Mouse (Mus musculus) cerebellum, adult 2 months (tissue): ENCODE results near the gene Alox5ap. TPM values are rescaled to one million over a fixed set of nuclear protein-coding genes. Genes with fewer than 3 reads are reported as not detected.

ENCODE experiments used
- DNase-seq, 2 experiments: peaks; one replicate each; pipeline ENCODE4 v3.0.0; 2021
- H3K27ac ChIP-seq: fragments of 200-500 bp; 2 replicates; pipeline ENCODE4 v1.5.1; 2012; ENCODE audit warnings: low read length, control low read depth, inconsistent platforms; ENCODE audit not compliant: insufficient read depth
- H3K27me3 ChIP-seq: fragments of 200-500 bp; 2 replicates; pipeline ENCODE4 v1.6.1; 2012; ENCODE audit warnings: inconsistent platforms, mild to moderate bottlenecking, low read length, moderate library complexity; ENCODE audit not compliant: control insufficient read depth, insufficient read depth
- H3K4me1 ChIP-seq: fragments of 200-500 bp; 2 replicates; pipeline ENCODE4 v1.6.1; 2011; ENCODE audit warnings: low read length; ENCODE audit not compliant: control insufficient read depth, insufficient read depth
- H3K4me3 ChIP-seq: fragments of 200-500 bp; replicated peaks from 2 replicates; pipeline ENCODE3; 2011; ENCODE audit warnings: mild to moderate bottlenecking, low read depth, low read length, control low read depth; ENCODE audit not compliant: insufficient read depth
- CTCF ChIP-seq: fragments of 200-500 bp; IDR thresholded peaks from 2 replicates; pipeline ENCODE4 v1.5.1; 2011; ENCODE audit warnings: low read depth, mild to moderate bottlenecking, control low read depth, low read length, moderate library complexity, borderline replicate concordance; ENCODE audit not compliant: insufficient read depth
- POLR2A ChIP-seq: fragments of 200-500 bp; IDR thresholded peaks from 2 replicates; pipeline ENCODE4 v1.6.1; 2011; ENCODE audit warnings: low read length, control low read depth, borderline replicate concordance; ENCODE audit not compliant: insufficient read depth
- WGBS: fragments of 180-500 bp; shearing (Covaris S2); methylation state at CpG from one replicate; pipeline ENCODE4 v1.1.7; 2018; 5-methylcytosine and 5-hydroxymethylcytosine counted together
- polyA plus RNA-seq: library from polyadenylated mRNA; depleted of rRNA; stranded (reverse); fragments of >200 nt; gene quantifications from 2 replicates; pipeline ENCODE4 v1.2.3, GENCODE M21; 2012; rRNA removed

The Alox5ap gene
- polyA plus RNA-seq: 12.5 and 13.5 TPM in 2 replicates

GRCm38 (mm10) chr5:149264405-149264804, at the start of gene Alox5ap:
Alox5ap (plus strand) TSS chr5:149264767.
- H3K4me3 ChIP-seq: no peak within 1 kb of the TSS
- TF ChIP-seq POLR2A (no peak), CTCF (no peak)
- H3K27ac ChIP-seq: no peak within 1 kb of the TSS
- H3K4me1 ChIP-seq: no peaks in the 10 kb centered on the region
- H3K27me3 ChIP-seq: no peaks in the 10 kb centered on the region
- 52% methylated on average over 4 of the region's 4 CpGs for WGBS
- DNase-seq: no peak

GRCm38 (mm10) chr5:149215540-149215939, 49.0 kb upstream of the Alox5ap start:
- no peaks in the 10 kb centered on the region for H3K4me1 ChIP-seq
- H3K27me3 ChIP-seq: no peaks in the 10 kb centered on the region
- no peak overlapping the region for H3K4me3 ChIP-seq
- DNase-seq: no peak
- H3K27ac ChIP-seq: no peak overlapping the region
- no peak for TF ChIP-seq CTCF
- TF ChIP-seq POLR2A: no peak
- WGBS: 97% methylated on average over 7 of the region's 7 CpGs

GRCm38 (mm10) chr5:149217524-149218357, 46.8 kb upstream of the Alox5ap start:
- H3K27me3 ChIP-seq: no peaks in the 10 kb centered on the region
- WGBS: 77% methylated on average over 6 of the region's 6 CpGs
- no peak overlapping the region for H3K4me3 ChIP-seq
- H3K4me1 ChIP-seq: no peaks in the 10 kb centered on the region
- no peak for DNase-seq
- no peak for TF ChIP-seq POLR2A
- TF ChIP-seq CTCF: no peak
- H3K27ac ChIP-seq: no peak overlapping the region

GRCm38 (mm10) chr5:149219493-149219892, 45.1 kb upstream of the Alox5ap start:
- no peak for TF ChIP-seq POLR2A
- TF ChIP-seq CTCF: no peak
- Histone ChIP-seq H3K27ac (no peak overlapping the region), H3K4me1 (no peaks in the 10 kb centered on the region), H3K4me3 (no peak overlapping the region), H3K27me3 (no peaks in the 10 kb centered on the region)
- DNase-seq: no peak
- 91% methylated on average over 3 of the region's 3 CpGs for WGBS

- DNase-seq: no peak
Measured at GRCm38 (mm10) chr5:149221355-149221754, 43.2 kb upstream of the Alox5ap start.

GRCm38 (mm10) chr5:149224666-149225065, 39.9 kb upstream of the Alox5ap start:
- Histone ChIP-seq H3K4me3 (no peak overlapping the region), H3K27me3 (no peaks in the 10 kb centered on the region), H3K27ac (no peak overlapping the region), H3K4me1 (no peaks in the 10 kb centered on the region)
- WGBS: 10% methylated on average over 7 of the region's 7 CpGs
- no peak for DNase-seq
- TF ChIP-seq CTCF (no peak), POLR2A (no peak)

More at GRCm38 (mm10) chr5:149221355-149221754, 43.2 kb upstream of the Alox5ap start:
- Histone ChIP-seq H3K4me1 (no peaks in the 10 kb centered on the region), H3K4me3 (no peak overlapping the region), H3K27ac (no peak overlapping the region), H3K27me3 (no peaks in the 10 kb centered on the region)
- TF ChIP-seq CTCF (no peak), POLR2A (no peak)
- 88% methylated on average over 4 of the region's 4 CpGs for WGBS

- TF ChIP-seq POLR2A: peak; percentile 36; the same call in 1 of the 2 replicates
- no peak for TF ChIP-seq CTCF
- DNase-seq: peak; percentile 92 to 93
- Histone ChIP-seq H3K27ac (peak overlapping the region; percentile 57), H3K4me3 (peak overlapping the region; percentile 56), H3K4me1 (no peaks in the 10 kb centered on the region), H3K27me3 (no peaks in the 10 kb centered on the region)
- whole genome bisulfite sequencing: 2% methylated on average over 55 of the region's 55 CpGs
Measured at GRCm38 (mm10) chr5:149228700-149229618, 35.6 kb upstream of the Alox5ap start.
